Comparison of ENCODE assay signal across 17 mouse cellular contexts in genomic region chr6:8094160-8094953, GRCm38 (mm10).
DNase-seq lines count a peak whose midpoint lies in the region; ATAC-seq and TF ChIP-seq lines count a peak whose summit lies in the region.
"Had no signal": no experiment of that assay in that cellular context is flagged by ENCODE, and none has a peak within 500 bp of the region (broad histone marks: within the 10 kb centered on the region; RNA-seq: fewer than 3 reads in every experiment).

No protein-coding gene starts in this region.

- 43% methylated on average over 8 of the region's 8 CpGs for WGBS in lung, embryonic 15.5 days
- WGBS in heart, embryonic 16.5 days, result 46% methylated on average over 8 of the region's 8 CpGs
- WGBS in stomach, embryonic 15.5 days, result 49% methylated on average over 8 of the region's 8 CpGs
- 72% methylated on average over 8 of the region's 8 CpGs for WGBS in forebrain, embryonic 13.5 days

- ATAC-seq in lung, embryonic 15.5 days (ENCODE audit: borderline replicate concordance, extremely low read depth, low FRiP score, low TSS enrichment), result peak; percentile 31; the same call in 1 of the 2 replicates
- peak; percentile 14; the same call in 1 of the 2 replicates for ATAC-seq in heart, embryonic 16.5 days (replicated peaks; ENCODE audit: extremely low read depth, insufficient read depth, low FRiP score)
- ATAC-seq in stomach, embryonic 15.5 days (ENCODE audit: insufficient read depth, low FRiP score, low read depth), result no peak
- no peak for ATAC-seq in forebrain, embryonic 13.5 days
- ATAC-seq: forebrain, postnatal 0 days; midbrain, embryonic 13.5 days had no signal

- intact Hi-C loops in gastrocnemius, adult 2 months (cut with DNase I), result no loop called here

- H3K4me3 ChIP-seq in gastrocnemius, adult 2 months, result no peak overlapping the region
- no peak overlapping the region for H3K4me3 ChIP-seq in lung, embryonic 15.5 days
- no peak overlapping the region for H3K4me3 ChIP-seq in heart, embryonic 16.5 days (ENCODE audit: low read length)
- H3K4me3 ChIP-seq in stomach, embryonic 15.5 days (replicated peaks), result no peak overlapping the region
- H3K4me3 ChIP-seq in forebrain, embryonic 13.5 days, result no peak overlapping the region
- H3K4me3 ChIP-seq: hindbrain, embryonic 12.5 days; midbrain, embryonic 13.5 days; myocyte had no signal

- peak overlapping the region; percentile 25; the same call in 1 of the 2 replicates for H3K27ac ChIP-seq in gastrocnemius, adult 2 months
- H3K27ac ChIP-seq in lung, embryonic 15.5 days, result peak overlapping the region; percentile 50
- 0 out of 2 replicates have a peak overlapping the region, but pooled peaks have one; percentile 10 for H3K27ac ChIP-seq in heart, embryonic 16.5 days (ENCODE audit: low read length)
- peak overlapping the region; percentile 2; the same call in 1 of the 2 replicates for H3K27ac ChIP-seq in stomach, embryonic 15.5 days
- no peak overlapping the region for H3K27ac ChIP-seq in forebrain, embryonic 13.5 days
- H3K27ac ChIP-seq: hindbrain, embryonic 12.5 days; midbrain, embryonic 13.5 days had no signal

- no peaks in the 10 kb centered on the region for H3K36me3 ChIP-seq in lung, embryonic 15.5 days
- no peaks in the 10 kb centered on the region for H3K36me3 ChIP-seq in heart, embryonic 16.5 days (ENCODE audit: control insufficient read depth, insufficient read depth)
- H3K36me3 ChIP-seq in stomach, embryonic 15.5 days, result no peaks in the 10 kb centered on the region
- H3K36me3 ChIP-seq in forebrain, embryonic 13.5 days (ENCODE audit: poor library complexity, severe bottlenecking), result no peaks in the 10 kb centered on the region
- H3K36me3 ChIP-seq: hindbrain, embryonic 12.5 days; midbrain, embryonic 13.5 days had no signal

- no peak for DNase-seq in gastrocnemius, adult 2 months
- no peak for DNase-seq in gastrocnemius, adult 8-10 months (ENCODE audit: low spot score in 2 of 2)
- no peak for DNase-seq in lung, postnatal 36 days
- no peak for DNase-seq in neural tube, embryonic 10.5 days (ENCODE audit: extremely low spot score, low spot score)
- DNase-seq: adrenal gland, postnatal 36 days; cerebellum, postnatal 14 days; forebrain, postnatal 0 days; kidney, postnatal 25 days; liver had no signal

- H3K27me3 ChIP-seq in lung, embryonic 15.5 days, result no peaks in the 10 kb centered on the region
- H3K27me3 ChIP-seq in heart, embryonic 16.5 days (ENCODE audit: control insufficient read depth, insufficient read depth, low read length), result no peaks in the 10 kb centered on the region
- H3K27me3 ChIP-seq in stomach, embryonic 15.5 days (replicated peaks), result no peaks in the 10 kb centered on the region
- H3K27me3 ChIP-seq in forebrain, embryonic 13.5 days, result no peaks in the 10 kb centered on the region
- H3K27me3 ChIP-seq: CH12.LX; hindbrain, embryonic 12.5 days; midbrain, embryonic 13.5 days had no signal

- H3K4me1 ChIP-seq in lung, embryonic 15.5 days, result peaks cover 15% of the 10 kb centered on the region
- H3K4me1 ChIP-seq in heart, embryonic 16.5 days (ENCODE audit: control insufficient read depth, insufficient read depth, low read length), result peaks cover 3% of the 10 kb centered on the region; the same call in 1 of the 2 replicates
- H3K4me1 ChIP-seq in stomach, embryonic 15.5 days, result no peaks in the 10 kb centered on the region
- H3K4me1 ChIP-seq in forebrain, embryonic 13.5 days, result no peaks in the 10 kb centered on the region
- H3K4me1 ChIP-seq: hindbrain, embryonic 12.5 days; midbrain, embryonic 13.5 days had no signal

- H3K4me2 ChIP-seq in lung, embryonic 15.5 days, result no peak overlapping the region
- H3K4me2 ChIP-seq in heart, embryonic 16.5 days (ENCODE audit: low read depth, low read length), result no peak overlapping the region
- no peak overlapping the region for H3K4me2 ChIP-seq in stomach, embryonic 15.5 days
- no peak overlapping the region for H3K4me2 ChIP-seq in forebrain, embryonic 13.5 days
- H3K4me2 ChIP-seq: hindbrain, embryonic 12.5 days; midbrain, embryonic 13.5 days had no signal

- H3K9me3 ChIP-seq in lung, embryonic 15.5 days, result no peaks in the 10 kb centered on the region
- no peaks in the 10 kb centered on the region for H3K9me3 ChIP-seq in heart, embryonic 16.5 days (replicated peaks; ENCODE audit: control insufficient read depth, low read length)
- H3K9me3 ChIP-seq in stomach, embryonic 15.5 days, result no peaks in the 10 kb centered on the region
- no peaks in the 10 kb centered on the region for H3K9me3 ChIP-seq in forebrain, embryonic 13.5 days (replicated peaks)
- H3K9me3 ChIP-seq: hindbrain, embryonic 12.5 days; midbrain, embryonic 13.5 days had no signal

- H3K9ac ChIP-seq in lung, embryonic 15.5 days, result no peak overlapping the region
- no peak overlapping the region for H3K9ac ChIP-seq in heart, embryonic 16.5 days (ENCODE audit: low read length)
- H3K9ac ChIP-seq in stomach, embryonic 15.5 days, result no peak overlapping the region
- no peak overlapping the region for H3K9ac ChIP-seq in forebrain, embryonic 13.5 days
- H3K9ac ChIP-seq: forebrain, postnatal 0 days; hindbrain, embryonic 12.5 days; midbrain, embryonic 13.5 days had no signal

- no peak for TF ChIP-seq CTCF in gastrocnemius, adult 2 months (IDR thresholded peaks at IDR 0.05)

Comparison
In these comparisons a context has a peak if more than half of its experiments do, and no peak if none do; other contexts are left out.
1. ATAC-seq: peak in lung, embryonic 15.5 days (single experiment) and heart, embryonic 16.5 days (single experiment); none in stomach, embryonic 15.5 days (single experiment) and forebrain, embryonic 13.5 days (single experiment).